Mouse (Mus musculus): Measurements from ENCODE around the gene B3gnt7. TPM values are rescaled to one million over a fixed set of nuclear protein-coding genes. Genes with fewer than 3 reads are reported as not detected.

Gene B3gnt7
- total and polyA plus RNA-seq, 2 experiments from 2014 or later, result 10.6 to 11.7 TPM

DNA sequence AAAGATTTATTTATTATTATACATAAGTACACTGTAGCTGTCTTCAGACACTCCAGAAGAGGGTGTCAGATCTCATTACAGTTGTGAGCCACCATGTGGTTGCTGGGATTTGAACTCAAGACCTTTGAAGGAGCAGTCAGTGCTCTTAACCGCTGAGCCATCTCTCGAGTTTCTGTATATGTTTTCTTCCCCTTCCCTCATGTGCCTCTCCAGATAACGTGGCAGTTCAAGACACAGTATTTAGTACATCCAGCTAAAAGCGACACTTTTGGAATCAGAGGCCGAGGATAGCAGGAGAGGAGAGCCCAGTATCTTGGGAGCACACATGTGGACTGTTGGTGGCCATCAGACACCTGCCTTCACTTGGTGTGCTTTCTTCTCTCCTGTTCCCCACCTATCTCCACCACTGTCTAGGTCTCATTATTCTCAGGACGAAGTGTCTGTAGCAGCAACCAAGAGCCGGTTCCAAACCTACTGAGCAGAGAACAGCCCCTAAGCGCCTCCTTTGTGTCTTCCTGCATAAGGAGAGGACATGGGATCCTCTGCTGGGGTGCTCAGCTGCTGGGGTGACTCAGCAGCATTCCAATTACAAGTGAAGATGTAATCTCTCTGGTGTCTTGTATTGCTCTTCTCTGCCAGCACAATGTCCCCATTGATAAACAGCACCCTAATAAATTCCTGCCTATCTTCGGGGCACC, 34.0 kb upstream of the B3gnt7 start:
- no peak for TF ChIP-seq CTCF (IDR thresholded peaks at IDR 0.05; ENCODE audit: low read depth)
- DNase-seq (no peak), ATAC-seq (no peak)
- H3K9me3 ChIP-seq (ENCODE audit: low read length), result no peaks in the 10 kb centered on the region
- H3K4me1 ChIP-seq (ENCODE audit: insufficient read depth), result no peaks in the 10 kb centered on the region
- no peaks in the 10 kb centered on the region for H3K36me3 ChIP-seq (ENCODE audit: insufficient read depth)
- H3K4me3 ChIP-seq (ENCODE audit: low read depth, low read length), result no peak overlapping the region
- no peaks in the 10 kb centered on the region for H3K27me3 ChIP-seq (ENCODE audit: insufficient read depth, low read length)
- H3K9ac ChIP-seq, result no peak overlapping the region
- 91% methylated on average over 9 of the region's 9 CpGs for WGBS
- no peak overlapping the region for H3K4me2 ChIP-seq (ENCODE audit: low read depth)
- H3K27ac ChIP-seq (ENCODE audit: low read depth, low read length), result no peak overlapping the region

DNA sequence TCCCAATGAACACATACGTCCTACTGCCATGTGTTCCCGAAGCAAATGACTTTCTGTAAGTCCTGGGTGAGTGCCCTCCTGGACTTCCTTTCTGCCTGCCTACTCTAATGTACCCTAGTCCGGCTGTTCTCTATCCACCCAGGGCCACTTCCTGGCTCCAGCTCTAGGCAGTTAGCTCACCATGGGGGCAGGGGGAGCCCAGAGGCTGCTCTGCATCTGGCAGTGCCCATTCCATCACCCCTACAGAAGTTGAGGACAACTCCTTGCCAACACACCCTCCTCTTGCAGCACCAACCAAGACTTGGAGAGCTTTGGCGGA, 33.5 kb upstream of the B3gnt7 start:
- DNase-seq, result no peak
- no peaks in the 10 kb centered on the region for H3K36me3 ChIP-seq (ENCODE audit: insufficient read depth)
- H3K27me3 ChIP-seq (ENCODE audit: insufficient read depth, low read length), result no peaks in the 10 kb centered on the region
- no peak overlapping the region for H3K4me3 ChIP-seq (ENCODE audit: low read depth, low read length)
- no peak overlapping the region for H3K4me2 ChIP-seq (ENCODE audit: low read depth)
- no peak for TF ChIP-seq CTCF (IDR thresholded peaks at IDR 0.05; ENCODE audit: low read depth)
- 89% methylated on average over 4 of the region's 4 CpGs for WGBS
- ATAC-seq, result no peak
- no peak overlapping the region for H3K9ac ChIP-seq
- no peaks in the 10 kb centered on the region for H3K4me1 ChIP-seq (ENCODE audit: insufficient read depth)
- H3K27ac ChIP-seq (ENCODE audit: low read depth, low read length), result no peak overlapping the region
- H3K9me3 ChIP-seq (ENCODE audit: low read length), result no peaks in the 10 kb centered on the region

DNA sequence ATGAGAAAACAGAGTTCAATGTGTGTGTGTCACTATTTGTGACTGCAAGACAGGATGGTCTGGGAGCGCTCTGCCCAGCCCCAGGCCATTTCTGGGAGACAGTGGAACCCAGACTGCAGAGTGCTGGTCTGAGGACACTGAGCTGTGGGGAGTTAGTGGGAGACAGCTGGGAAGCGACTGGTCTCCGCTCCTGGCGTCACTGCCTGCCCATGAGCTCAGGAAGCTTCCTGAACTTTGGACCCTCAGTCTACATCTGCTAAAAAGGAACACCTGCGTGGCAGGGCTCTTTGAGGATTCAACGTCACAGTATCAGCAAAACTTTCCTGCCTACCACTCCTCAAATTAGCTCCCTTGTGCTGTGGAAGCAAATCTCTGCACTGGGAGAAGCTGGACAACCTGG, 30.9 kb upstream of the B3gnt7 start:
- no peak overlapping the region for H3K4me3 ChIP-seq (ENCODE audit: low read depth, low read length)
- H3K4me1 ChIP-seq (ENCODE audit: insufficient read depth), result no peaks in the 10 kb centered on the region
- no peak for DNase-seq
- WGBS, result 93% methylated on average over 6 of the region's 6 CpGs
- ATAC-seq, result no peak
- no peaks in the 10 kb centered on the region for H3K9me3 ChIP-seq (ENCODE audit: low read length)
- H3K4me2 ChIP-seq (ENCODE audit: low read depth), result no peak overlapping the region
- TF ChIP-seq CTCF (IDR thresholded peaks at IDR 0.05; ENCODE audit: low read depth), result no peak
- H3K36me3 ChIP-seq (ENCODE audit: insufficient read depth), result 0 out of 2 replicates have a peak, but pooled peaks cover 3% of the 10 kb centered on the region
- H3K27ac ChIP-seq (ENCODE audit: low read depth, low read length), result no peak overlapping the region
- H3K9ac ChIP-seq, result no peak overlapping the region
- no peaks in the 10 kb centered on the region for H3K27me3 ChIP-seq (ENCODE audit: insufficient read depth, low read length)

DNA sequence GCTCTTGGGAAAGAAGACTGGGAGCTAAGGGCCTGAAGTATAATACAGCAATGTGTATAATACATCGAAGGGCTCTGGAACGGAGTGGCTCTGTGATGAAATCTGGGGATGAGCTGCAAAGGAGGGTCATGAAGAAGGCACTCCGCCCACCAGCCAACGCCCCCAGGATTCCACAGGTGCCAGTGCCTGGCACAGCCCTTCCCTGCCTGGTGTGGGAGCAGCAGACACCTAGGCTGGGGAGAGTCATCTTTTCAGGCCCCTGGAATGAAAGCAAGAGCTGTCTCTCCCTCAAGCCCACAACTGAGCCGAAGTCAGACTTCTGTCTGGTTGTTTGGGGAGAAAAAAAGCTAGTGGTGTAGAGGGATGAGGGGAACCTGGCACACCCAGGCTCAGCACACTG, 25.6 kb upstream of the B3gnt7 start:
- Histone ChIP-seq H3K27ac (ENCODE audit: low read depth, low read length) (no peak overlapping the region), H3K9ac (no peak overlapping the region), H3K27me3 (ENCODE audit: insufficient read depth, low read length) (no peaks in the 10 kb centered on the region), H3K9me3 (ENCODE audit: low read length) (no peaks in the 10 kb centered on the region), H3K4me2 (ENCODE audit: low read depth) (no peak overlapping the region), H3K4me3 (ENCODE audit: low read depth, low read length) (no peak overlapping the region), H3K4me1 (ENCODE audit: insufficient read depth) (no peaks in the 10 kb centered on the region), H3K36me3 (ENCODE audit: insufficient read depth) (0 out of 2 replicates have a peak, but pooled peaks cover 3% of the 10 kb centered on the region)
- WGBS, result 90% methylated on average over 5 of the region's 5 CpGs
- ATAC-seq, result no peak
- DNase-seq, result no peak
- TF ChIP-seq CTCF (IDR thresholded peaks at IDR 0.05; ENCODE audit: low read depth), result no peak

DNA sequence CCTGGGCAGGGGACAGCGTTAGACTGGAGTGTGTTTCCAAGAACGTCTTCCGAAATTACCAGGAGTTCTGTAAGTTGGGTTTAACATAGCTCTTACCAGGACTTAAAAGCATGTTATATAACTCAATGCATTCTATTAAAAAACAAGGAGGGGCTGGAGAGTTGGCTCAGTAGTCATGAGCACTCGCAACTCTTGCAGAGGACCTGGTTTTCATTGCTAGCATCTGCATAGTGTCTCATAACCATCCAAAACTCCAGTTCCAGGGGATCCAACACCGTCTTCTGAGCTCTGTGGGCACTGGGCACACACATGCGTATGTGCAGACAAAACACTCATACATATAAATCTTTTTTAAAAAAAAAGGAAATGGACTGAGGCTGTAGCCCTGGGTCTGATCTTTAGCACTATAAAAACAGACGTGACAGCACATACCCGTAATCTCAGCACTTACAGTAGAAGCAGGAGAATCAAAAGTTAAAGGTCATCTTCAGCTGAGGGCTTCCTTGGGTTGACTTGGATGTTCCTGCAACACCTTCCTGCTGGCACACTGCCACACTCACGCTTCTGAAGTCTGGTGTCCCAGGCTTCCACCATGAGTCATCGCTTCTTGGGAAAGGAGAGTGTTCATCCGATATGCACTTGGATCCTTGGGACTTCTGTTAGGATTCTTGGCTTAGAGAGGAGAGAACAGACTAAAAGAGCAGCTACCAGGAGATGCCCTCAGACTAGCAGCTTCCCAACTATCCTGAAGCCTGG, 20.7 kb upstream of the B3gnt7 start:
- Histone ChIP-seq H3K9me3 (ENCODE audit: low read length) (no peaks in the 10 kb centered on the region), H3K27ac (ENCODE audit: low read depth, low read length) (no peak overlapping the region), H3K27me3 (ENCODE audit: insufficient read depth, low read length) (no peaks in the 10 kb centered on the region), H3K4me3 (ENCODE audit: low read depth, low read length) (no peak overlapping the region), H3K9ac (no peak overlapping the region), H3K4me2 (ENCODE audit: low read depth) (no peak overlapping the region), H3K36me3 (ENCODE audit: insufficient read depth) (no peaks in the 10 kb centered on the region), H3K4me1 (ENCODE audit: insufficient read depth) (no peaks in the 10 kb centered on the region)
- DNase-seq (no peak), ATAC-seq (no peak)
- 89% methylated on average over 11 of the region's 11 CpGs for WGBS
- TF ChIP-seq CTCF (IDR thresholded peaks at IDR 0.05; ENCODE audit: low read depth), result no peak

DNA sequence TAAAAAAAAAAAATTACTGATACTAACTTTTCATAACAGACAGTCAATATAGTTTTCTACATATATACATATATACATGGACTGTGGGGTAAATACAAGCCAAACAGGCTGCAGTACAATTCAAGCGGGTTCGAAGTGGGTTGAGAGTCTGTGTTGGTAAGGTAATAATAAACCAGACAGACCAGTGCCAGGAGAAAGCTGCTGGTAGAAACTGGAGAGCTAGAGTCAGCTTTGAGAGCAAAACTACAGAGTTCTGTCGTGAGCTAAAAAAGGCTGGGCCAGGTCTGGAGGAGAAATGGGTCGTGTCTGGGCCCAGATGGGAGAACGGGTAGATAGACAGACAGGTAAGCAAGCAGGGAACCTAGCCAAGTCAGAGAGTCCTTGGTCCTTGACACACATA, 18.5 kb upstream of the B3gnt7 start:
- Histone ChIP-seq H3K4me2 (ENCODE audit: low read depth) (no peak overlapping the region), H3K9ac (no peak overlapping the region), H3K4me1 (ENCODE audit: insufficient read depth) (no peaks in the 10 kb centered on the region), H3K9me3 (ENCODE audit: low read length) (no peaks in the 10 kb centered on the region), H3K27ac (ENCODE audit: low read depth, low read length) (no peak overlapping the region), H3K4me3 (ENCODE audit: low read depth, low read length) (no peak overlapping the region), H3K36me3 (ENCODE audit: insufficient read depth) (no peaks in the 10 kb centered on the region), H3K27me3 (ENCODE audit: insufficient read depth, low read length) (no peaks in the 10 kb centered on the region)
- 91% methylated on average over 5 of the region's 5 CpGs for WGBS
- TF ChIP-seq CTCF (IDR thresholded peaks at IDR 0.05; ENCODE audit: low read depth), result no peak
- DNase-seq (no peak), ATAC-seq (no peak)

DNA sequence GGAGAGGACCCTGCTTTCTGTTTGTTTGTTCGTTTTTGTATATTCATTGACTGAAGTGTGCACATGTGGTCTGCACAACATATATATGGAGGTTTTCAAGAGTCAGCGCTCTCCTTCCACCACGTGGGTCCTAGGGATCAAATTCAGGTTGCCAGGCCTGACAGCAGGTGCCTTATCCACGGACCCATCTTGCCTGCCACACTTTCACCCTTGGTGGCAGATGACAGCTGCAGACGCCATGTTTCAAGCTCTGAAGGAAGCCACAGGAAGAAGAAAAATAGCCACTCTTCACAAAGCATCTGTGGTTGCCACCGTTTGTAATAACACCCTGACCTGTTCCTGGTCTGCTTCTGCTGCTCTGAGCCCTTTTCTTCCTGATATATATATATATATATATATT, 17.3 kb upstream of the B3gnt7 start:
- Histone ChIP-seq H3K27me3 (ENCODE audit: insufficient read depth, low read length) (no peaks in the 10 kb centered on the region), H3K4me2 (ENCODE audit: low read depth) (no peak overlapping the region), H3K27ac (ENCODE audit: low read depth, low read length) (no peak overlapping the region), H3K4me1 (ENCODE audit: insufficient read depth) (no peaks in the 10 kb centered on the region), H3K36me3 (ENCODE audit: insufficient read depth) (no peaks in the 10 kb centered on the region), H3K9ac (no peak overlapping the region), H3K4me3 (ENCODE audit: low read depth, low read length) (no peak overlapping the region), H3K9me3 (ENCODE audit: low read length) (no peaks in the 10 kb centered on the region)
- TF ChIP-seq CTCF (IDR thresholded peaks at IDR 0.05; ENCODE audit: low read depth), result no peak
- 83% methylated on average over 6 of the region's 6 CpGs for WGBS
- ATAC-seq (no peak), DNase-seq (no peak)

Data from forebrain, postnatal 0 days (tissue).